Mouse (Mus musculus): Measurements from ENCODE around the gene Inpp4b.
A peak's percentile ranks its signal among the peaks of the same experiment; 100 is the strongest.

The Inpp4b gene

DNA sequence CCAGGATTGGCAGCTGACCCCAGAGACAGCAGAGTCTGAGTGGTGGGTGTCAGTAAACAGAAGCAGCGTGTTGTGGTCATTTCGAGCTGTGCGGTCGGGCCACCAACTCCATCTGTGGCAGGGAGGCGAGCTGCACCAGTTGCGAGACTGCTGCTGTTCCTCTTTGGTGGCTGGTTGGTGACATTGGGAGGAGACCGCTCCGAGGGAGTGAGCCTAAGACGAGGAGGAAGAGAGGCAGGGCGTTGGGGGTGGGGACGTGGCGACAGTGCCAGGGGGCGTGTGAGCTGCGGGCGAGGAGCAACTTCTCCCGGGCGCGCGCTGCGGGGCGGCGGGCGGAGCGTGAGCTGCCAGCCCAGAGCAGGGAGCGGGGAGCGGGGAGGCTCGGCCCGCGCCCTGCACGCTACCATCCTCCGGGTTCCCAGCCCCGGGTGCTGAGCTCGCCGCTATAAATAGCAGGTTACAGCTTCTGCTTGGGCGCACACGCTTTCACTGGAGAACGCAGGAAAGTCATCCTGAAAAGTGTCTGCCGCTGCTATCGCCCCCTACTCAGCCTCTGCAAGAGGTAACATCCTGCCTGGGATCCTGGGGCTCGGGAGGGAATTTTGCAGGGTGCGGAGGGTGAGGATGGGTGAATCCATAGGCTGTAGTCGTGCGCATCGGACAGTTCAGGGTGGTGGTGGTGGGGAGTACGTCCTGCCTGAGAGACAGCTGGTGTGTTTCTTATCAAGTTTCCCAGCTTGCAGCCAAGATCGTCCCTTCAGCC is at the start of gene Inpp4b:
Gene Inpp4b, plus strand, starts transcription at position 321 of the 763 bp plus-strand sequence.
- DNase-seq (ENCODE audit: low spot score): peak; percentile 56

- no peak for DNase-seq (ENCODE audit: low spot score)
Measured at GRCm38 (mm10) chr8:81335250-81335649, 7.1 kb upstream of the Inpp4b start.

- no peak for DNase-seq (ENCODE audit: low spot score)
Measured at GRCm38 (mm10) chr8:81341191-81341590, 1.2 kb upstream of the Inpp4b start.

GRCm38 (mm10) chr8:81341591-81342235 is 643 bp upstream of the Inpp4b start:
- peak; percentile 79 for DNase-seq (ENCODE audit: low spot score)

DNA sequence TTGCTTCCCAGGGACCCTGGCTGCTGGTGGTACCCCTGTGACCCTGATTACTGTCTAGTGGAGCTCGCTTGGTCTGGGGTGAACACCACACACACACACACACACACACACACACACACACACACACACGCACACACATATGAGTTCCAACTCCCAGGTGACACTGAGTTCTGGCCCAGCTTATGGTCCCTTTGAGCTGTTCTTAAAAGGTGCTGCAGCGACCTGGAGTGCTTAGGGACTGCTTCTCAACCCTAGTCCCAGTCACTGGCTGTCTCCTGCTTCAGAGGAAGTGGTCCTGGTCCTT is 595 bp downstream of the Inpp4b start:
- DNase-seq (ENCODE audit: low spot score): no peak

DNA sequence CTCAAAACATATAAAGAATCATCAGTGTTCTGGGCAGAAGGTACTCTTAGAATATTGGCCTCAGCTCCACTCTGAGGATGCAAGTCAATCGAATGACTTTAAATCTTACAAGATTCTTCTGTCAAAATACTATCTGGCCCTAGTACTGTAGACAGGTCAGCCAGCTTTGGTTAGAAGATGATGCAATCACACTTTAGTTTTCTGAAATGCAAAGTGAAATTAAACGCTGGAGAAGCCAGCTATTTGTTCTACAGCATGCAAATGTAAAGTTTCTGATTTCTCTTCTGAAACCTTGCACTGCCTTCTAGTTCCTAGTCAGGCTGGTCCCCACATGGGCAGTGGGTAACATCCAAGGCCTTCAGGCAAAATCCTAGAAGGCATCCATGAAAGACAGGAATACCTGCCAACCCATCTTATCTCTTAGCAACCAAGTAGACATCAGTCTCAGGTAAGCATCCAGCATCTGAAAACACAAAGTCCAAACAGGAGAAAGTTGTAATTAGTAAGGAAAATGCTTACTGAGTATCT is 2.9 kb downstream of the Inpp4b start:
- no peak for DNase-seq (ENCODE audit: low spot score)

DNA sequence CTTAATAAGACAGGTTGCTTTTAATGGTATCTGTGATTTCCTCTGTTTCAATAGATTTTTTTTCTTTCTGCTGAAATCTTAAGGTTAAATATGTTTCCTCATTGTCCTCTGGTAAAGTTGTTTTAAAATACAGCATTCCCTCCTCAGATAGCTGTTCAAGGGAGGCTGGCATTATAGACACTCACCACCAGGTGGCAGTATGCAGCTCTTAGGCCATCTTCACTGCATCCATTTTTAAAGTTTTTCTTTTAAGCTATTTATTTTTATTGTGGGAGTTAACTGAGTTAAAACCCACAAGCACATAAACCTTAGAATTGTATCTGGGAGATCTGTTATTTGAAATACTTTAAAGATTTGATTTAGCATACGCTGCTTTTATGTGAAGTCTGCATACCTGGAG is 7.1 kb downstream of the Inpp4b start:
- peak; percentile 73 for DNase-seq (ENCODE audit: low spot score)

GRCm38 (mm10) chr8:81353460-81353859 is 11.1 kb downstream of the Inpp4b start:
- no peak for DNase-seq (ENCODE audit: low spot score)

DNA sequence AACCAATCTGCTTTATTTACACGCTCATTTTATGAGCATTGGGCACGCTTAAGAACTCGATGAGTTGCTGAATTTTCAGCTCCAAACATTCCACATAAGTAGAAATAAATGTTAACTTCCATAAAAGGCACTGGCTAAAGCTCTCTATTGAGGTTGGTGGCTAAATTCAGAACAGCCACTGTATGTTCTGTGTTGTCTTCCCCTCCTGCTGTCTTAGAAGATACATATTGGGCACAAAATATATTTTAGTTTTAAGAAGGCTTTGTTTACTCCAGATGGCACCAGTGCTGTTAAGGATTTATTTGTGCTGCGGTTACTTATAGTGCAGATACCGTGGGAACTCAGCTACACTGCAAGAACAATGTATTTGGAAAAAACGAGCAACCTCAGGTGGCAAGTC is 15.8 kb downstream of the Inpp4b start:
- no peak for DNase-seq (ENCODE audit: low spot score)

- DNase-seq (ENCODE audit: low spot score): no peak
Measured at GRCm38 (mm10) chr8:81360518-81360917, 18.2 kb downstream of the Inpp4b start.

GRCm38 (mm10) chr8:81361162-81361561 is 18.8 kb downstream of the Inpp4b start:
- no peak for DNase-seq (ENCODE audit: low spot score)

DNA sequence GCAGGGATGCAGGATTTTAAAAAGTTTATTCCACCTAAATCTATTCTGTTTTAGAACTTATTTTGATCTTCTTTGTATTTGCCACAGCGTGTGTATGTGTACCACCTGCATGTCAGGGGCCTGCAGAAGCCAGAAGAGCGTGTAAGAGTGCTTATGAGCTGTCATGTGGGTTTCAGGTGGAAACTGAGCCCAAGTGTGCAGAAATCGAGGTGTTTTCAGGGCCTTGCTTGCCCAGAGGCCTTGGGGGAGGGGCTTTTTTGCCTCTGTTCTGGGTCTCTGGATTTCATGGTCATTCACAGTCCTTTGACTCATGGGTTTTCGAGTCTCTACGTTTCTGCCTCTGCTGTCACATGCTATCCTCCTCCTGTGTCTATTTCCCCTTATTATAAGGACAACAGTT is 28.3 kb downstream of the Inpp4b start:
- DNase-seq (ENCODE audit: low spot score): no peak

- peak; percentile 7 for DNase-seq (ENCODE audit: low spot score)
Measured at GRCm38 (mm10) chr8:81371844-81372243, 29.5 kb downstream of the Inpp4b start.

GRCm38 (mm10) chr8:81374877-81375475 is 32.6 kb downstream of the Inpp4b start:
- no peak for DNase-seq (ENCODE audit: low spot score)

- no peak for DNase-seq (ENCODE audit: low spot score)
Measured at GRCm38 (mm10) chr8:81388953-81389352, 46.6 kb downstream of the Inpp4b start.

GRCm38 (mm10) chr8:81399071-81399470 is 56.7 kb downstream of the Inpp4b start:
- no peak for DNase-seq (ENCODE audit: low spot score)

DNA sequence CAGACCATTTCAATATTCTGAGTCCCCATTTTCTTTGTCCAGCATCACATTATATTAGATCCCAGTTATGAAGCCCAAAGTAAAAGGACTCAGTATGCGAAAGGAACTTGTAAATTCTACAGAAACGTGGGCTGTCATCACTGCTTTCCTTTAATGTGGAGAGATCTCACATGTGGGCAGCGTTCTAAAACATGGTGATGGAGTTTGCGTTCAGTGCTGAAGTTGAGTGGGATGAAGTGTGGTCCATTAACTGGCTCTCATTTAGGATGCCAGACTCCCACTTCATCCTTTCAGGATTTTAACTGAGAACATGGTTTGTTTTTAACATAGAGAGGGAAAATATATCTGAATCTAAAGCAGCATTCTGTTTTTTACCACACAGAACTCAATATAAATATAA is 57.1 kb downstream of the Inpp4b start:
- no peak for DNase-seq (ENCODE audit: low spot score)

- peak; percentile 40 for DNase-seq (ENCODE audit: low spot score)
Measured at GRCm38 (mm10) chr8:81412707-81413106, 70.4 kb downstream of the Inpp4b start.

- DNase-seq (ENCODE audit: low spot score): no peak
Measured at GRCm38 (mm10) chr8:81443957-81444356, 101.6 kb downstream of the Inpp4b start.

GRCm38 (mm10) chr8:81449798-81450197 is 107.4 kb downstream of the Inpp4b start:
- no peak for DNase-seq (ENCODE audit: low spot score)

DNA sequence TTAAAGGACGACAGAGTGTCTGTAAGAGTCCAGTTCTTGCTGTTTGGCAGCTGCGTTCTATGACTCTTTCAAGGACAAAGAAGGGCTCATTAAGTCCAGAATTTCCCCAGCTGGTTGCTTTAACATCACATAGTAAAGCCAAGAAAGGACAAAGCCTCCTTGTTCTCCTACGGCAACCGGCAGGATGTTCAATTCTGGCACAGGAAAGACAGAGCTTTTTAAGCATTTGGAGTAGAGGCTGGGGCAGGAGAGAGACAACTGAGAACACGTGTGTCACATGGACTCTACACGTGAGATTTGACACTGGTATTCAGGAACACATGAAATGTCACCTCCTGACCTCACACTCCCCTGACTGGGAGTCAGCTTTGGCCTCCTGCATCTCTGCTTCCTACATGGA is 109.7 kb downstream of the Inpp4b start:
- DNase-seq (ENCODE audit: low spot score): peak; percentile 51

GRCm38 (mm10) chr8:81454830-81455229 is 112.5 kb downstream of the Inpp4b start:
- no peak for DNase-seq (ENCODE audit: low spot score)

- no peak for DNase-seq (ENCODE audit: low spot score)
Measured at GRCm38 (mm10) chr8:81463762-81464161, 121.4 kb downstream of the Inpp4b start.
